Mouse (Mus musculus): ENCODE data around the gene Susd6. TPM values are rescaled to one million over a fixed set of nuclear protein-coding genes. Genes with fewer than 3 reads are reported as not detected.

Susd6 gene
- polyA plus RNA-seq, 1 experiment: 5.9 TPM

GRCm38 (mm10) chr12:80881121-80881520 lies 90.8 kb downstream of the Susd6 start:
- Histone ChIP-seq H3K36me3 (replicated peaks; ENCODE audit: low read length) (peaks cover 56% of the 10 kb centered on the region), H3K4me3 (replicated peaks) (no peak overlapping the region), H3K9me3 (no peaks in the 10 kb centered on the region), H3K27me3 (replicated peaks) (no peaks in the 10 kb centered on the region), H3K4me1 (peaks cover 57% of the 10 kb centered on the region)
- TF ChIP-seq GATA1 (IDR thresholded peaks at IDR 0.05; ENCODE audit: borderline replicate concordance, low read length): no peak

- TF ChIP-seq FLI1 (IDR thresholded peaks at IDR 0.05; ENCODE audit: low read length) (no peak), GATA1 (IDR thresholded peaks at IDR 0.05; ENCODE audit: borderline replicate concordance, low read length) (no peak)
- no peak overlapping the region for H3K4me3 ChIP-seq (replicated peaks)
These were observed 93.0 kb downstream of the Susd6 start for GRCm38 (mm10) chr12:80883278-80883677.

GRCm38 (mm10) chr12:80883881-80884280 lies 93.6 kb downstream of the Susd6 start:
- Histone ChIP-seq H3K4me1 (peaks cover 40% of the 10 kb centered on the region), H3K36me3 (replicated peaks; ENCODE audit: low read length) (peaks cover 28% of the 10 kb centered on the region), H3K27me3 (replicated peaks) (no peaks in the 10 kb centered on the region), H3K9me3 (no peaks in the 10 kb centered on the region), H3K4me3 (replicated peaks) (no peak overlapping the region)
- no peak for TF ChIP-seq FLI1 (IDR thresholded peaks at IDR 0.05; ENCODE audit: low read length)
- no peak for TF ChIP-seq GATA1 (IDR thresholded peaks at IDR 0.05; ENCODE audit: borderline replicate concordance, low read length)

More at GRCm38 (mm10) chr12:80883278-80883677, 93.0 kb downstream of the Susd6 start:
- H3K27me3 ChIP-seq (replicated peaks): no peaks in the 10 kb centered on the region
- H3K9me3 ChIP-seq: no peaks in the 10 kb centered on the region
- H3K4me1 ChIP-seq: peaks cover 46% of the 10 kb centered on the region
- H3K36me3 ChIP-seq (replicated peaks; ENCODE audit: low read length): peaks cover 34% of the 10 kb centered on the region

GRCm38 (mm10) chr12:80885301-80886288 lies 95.3 kb downstream of the Susd6 start:
- no peak for TF ChIP-seq GATA1 (IDR thresholded peaks at IDR 0.05; ENCODE audit: borderline replicate concordance, low read length)
- TF ChIP-seq FLI1 (IDR thresholded peaks at IDR 0.05; ENCODE audit: low read length): no peak
- H3K9me3 ChIP-seq: peaks cover 7% of the 10 kb centered on the region; the same call in 1 of the 2 replicates
- H3K4me3 ChIP-seq (replicated peaks): peak overlapping the region; percentile 69

GRCm38 (mm10) chr12:80887036-80887435 lies 96.7 kb downstream of the Susd6 start:
- Histone ChIP-seq H3K36me3 (replicated peaks; ENCODE audit: low read length) (no peaks in the 10 kb centered on the region), H3K4me3 (replicated peaks) (no peak overlapping the region), H3K4me1 (peaks cover 26% of the 10 kb centered on the region), H3K9me3 (peaks cover 7% of the 10 kb centered on the region; the same call in 1 of the 2 replicates), H3K27me3 (replicated peaks) (no peaks in the 10 kb centered on the region)
- TF ChIP-seq GATA1 (IDR thresholded peaks at IDR 0.05; ENCODE audit: borderline replicate concordance, low read length): no peak
- no peak for TF ChIP-seq FLI1 (IDR thresholded peaks at IDR 0.05; ENCODE audit: low read length)

More at GRCm38 (mm10) chr12:80885301-80886288, 95.3 kb downstream of the Susd6 start:
- no peaks in the 10 kb centered on the region for H3K27me3 ChIP-seq (replicated peaks)
- peaks cover 26% of the 10 kb centered on the region for H3K4me1 ChIP-seq
- peaks cover 13% of the 10 kb centered on the region for H3K36me3 ChIP-seq (replicated peaks; ENCODE audit: low read length)

- Histone ChIP-seq H3K9me3 (peaks cover 7% of the 10 kb centered on the region; the same call in 1 of the 2 replicates), H3K36me3 (replicated peaks; ENCODE audit: low read length) (no peaks in the 10 kb centered on the region), H3K27me3 (replicated peaks) (peaks cover 3% of the 10 kb centered on the region), H3K4me1 (peaks cover 21% of the 10 kb centered on the region), H3K4me3 (replicated peaks) (no peak overlapping the region)
- TF ChIP-seq FLI1 (IDR thresholded peaks at IDR 0.05; ENCODE audit: low read length) (no peak), GATA1 (IDR thresholded peaks at IDR 0.05; ENCODE audit: borderline replicate concordance, low read length) (no peak)
These were observed 99.0 kb downstream of the Susd6 start for GRCm38 (mm10) chr12:80889331-80889730.

GRCm38 (mm10) chr12:80891074-80891473 lies 100.8 kb downstream of the Susd6 start:
- TF ChIP-seq GATA1 (IDR thresholded peaks at IDR 0.05; ENCODE audit: borderline replicate concordance, low read length) (no peak), FLI1 (IDR thresholded peaks at IDR 0.05; ENCODE audit: low read length) (no peak)
- H3K4me1 ChIP-seq: peaks cover 13% of the 10 kb centered on the region
- H3K9me3 ChIP-seq: peaks cover 7% of the 10 kb centered on the region; the same call in 1 of the 2 replicates
- no peak overlapping the region for H3K4me3 ChIP-seq (replicated peaks)
- no peaks in the 10 kb centered on the region for H3K36me3 ChIP-seq (replicated peaks; ENCODE audit: low read length)
- H3K27me3 ChIP-seq (replicated peaks): peaks cover 8% of the 10 kb centered on the region

GRCm38 (mm10) chr12:80893720-80894494 lies 103.6 kb downstream of the Susd6 start:
- Histone ChIP-seq H3K36me3 (replicated peaks; ENCODE audit: low read length) (no peaks in the 10 kb centered on the region), H3K4me3 (replicated peaks) (no peak overlapping the region), H3K4me1 (peaks cover 6% of the 10 kb centered on the region), H3K9me3 (peaks cover 13% of the 10 kb centered on the region), H3K27me3 (replicated peaks) (peaks cover 12% of the 10 kb centered on the region)
- TF ChIP-seq GATA1 (IDR thresholded peaks at IDR 0.05; ENCODE audit: borderline replicate concordance, low read length): no peak
- no peak for TF ChIP-seq FLI1 (IDR thresholded peaks at IDR 0.05; ENCODE audit: low read length)

GRCm38 (mm10) chr12:80894973-80895570 lies 104.8 kb downstream of the Susd6 start:
- Histone ChIP-seq H3K36me3 (replicated peaks; ENCODE audit: low read length) (no peaks in the 10 kb centered on the region), H3K4me3 (replicated peaks) (peak overlapping the region; percentile 31), H3K4me1 (peaks cover 6% of the 10 kb centered on the region), H3K27me3 (replicated peaks) (peaks cover 14% of the 10 kb centered on the region), H3K9me3 (peaks cover 6% of the 10 kb centered on the region)
- TF ChIP-seq FLI1 (IDR thresholded peaks at IDR 0.05; ENCODE audit: low read length): no peak
- no peak for TF ChIP-seq GATA1 (IDR thresholded peaks at IDR 0.05; ENCODE audit: borderline replicate concordance, low read length)
